Mouse (Mus musculus) midbrain, embryonic 16.5 days (tissue): Measurements from ENCODE around the gene Sympk. TPM values are rescaled to one million over a fixed set of nuclear protein-coding genes. Genes with fewer than 3 reads are reported as not detected.
"Not testable (repeated sequence)": the region's sequence is repeated elsewhere in the genome, so short reads cannot be mapped to it uniquely, and the experiment has no call there.

Source experiments
- ATAC-seq: fragments of 200-750 bp; cut with Nextera tagmentation; 2 replicates; pipeline ENCODE4 v1.8.0; 2017; ENCODE audit warnings: moderate TSS enrichment
- H3K27ac ChIP-seq: fragments of 300-500 bp; sonication (generic); 2 replicates; pipeline ENCODE4 v1.5.1; 2014; ENCODE audit warnings: mild to moderate bottlenecking, low read length, mixed read lengths
- H3K27me3 ChIP-seq: fragments of 300-500 bp; sonication (generic); 2 replicates; pipeline ENCODE4 v1.6.1; 2014; ENCODE audit warnings: low read depth, low read length, mixed read lengths; ENCODE audit not compliant: control insufficient read depth, insufficient read depth
- H3K36me3 ChIP-seq: fragments of 300-500 bp; sonication (generic); 2 replicates; pipeline ENCODE4 v1.6.1; 2014; ENCODE audit warnings: mild to moderate bottlenecking, low read length, moderate library complexity, mixed read lengths; ENCODE audit not compliant: control insufficient read depth, insufficient read depth
- H3K4me1 ChIP-seq: fragments of 300-500 bp; sonication (generic); 2 replicates; pipeline ENCODE4 v1.6.1; 2014; ENCODE audit warnings: mild to moderate bottlenecking, low read length, mixed read lengths; ENCODE audit not compliant: control insufficient read depth, insufficient read depth
- H3K4me2 ChIP-seq: fragments of 300-500 bp; sonication (generic); 2 replicates; pipeline ENCODE4 v1.6.1; 2014; ENCODE audit warnings: mild to moderate bottlenecking, low read length, mixed read lengths
- H3K4me3 ChIP-seq: fragments of 300-500 bp; sonication (generic); 2 replicates; pipeline ENCODE4 v1.5.1; 2014; ENCODE audit warnings: low read depth, mild to moderate bottlenecking, low read length, moderate library complexity, mixed read lengths
- H3K9ac ChIP-seq: fragments of 300-500 bp; sonication (generic); 2 replicates; pipeline ENCODE4 v1.6.1; 2014; ENCODE audit warnings: low read depth, low read length, mixed read lengths
- H3K9me3 ChIP-seq: fragments of 300-500 bp; sonication (generic); replicated peaks from 2 replicates; pipeline ENCODE4 v1.6.1; 2014; ENCODE audit warnings: mild to moderate bottlenecking, low read length, mixed read lengths; ENCODE audit not compliant: control insufficient read depth, poor library complexity, severe bottlenecking
- WGBS: fragments of 180-500 bp; shearing (Covaris S2); extraction: QIAGEN DNeasy Blood & Tissue Kit; methylation state at CpG from one replicate; pipeline ENCODE4 v1.1.7; 2014; 5-methylcytosine and 5-hydroxymethylcytosine counted together
- polyA plus RNA-seq: library from polyadenylated mRNA; unstranded; fragments of >200 nt; fragmentation: Nextera tagmentation; extraction: Ambion mirVana; gene quantifications from 2 replicates; pipeline ENCODE4 v1.2.1, GENCODE M21; 2015

Sympk gene
- polyA plus RNA-seq, 1 experiment from 2014 or later = 25.6 TPM

DNA sequence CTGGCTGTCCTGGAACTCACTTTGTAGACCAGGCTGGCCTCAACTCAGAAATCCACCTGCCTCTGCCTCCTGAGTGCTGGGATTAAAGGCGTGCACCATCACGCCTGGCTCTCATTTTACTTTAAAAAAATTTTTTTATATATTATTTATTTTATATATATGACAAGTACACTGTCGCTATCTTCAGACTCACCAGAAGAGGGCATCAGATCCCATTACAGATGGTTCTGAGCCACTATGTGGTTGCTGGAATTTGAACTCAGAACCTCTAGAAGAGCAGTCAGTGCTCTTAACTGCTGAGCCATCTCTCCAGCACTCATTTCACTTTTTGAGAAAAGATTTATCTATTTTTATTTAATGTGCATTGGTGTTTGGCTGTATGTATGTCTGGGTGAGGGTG, 46.8 kb downstream of the Sympk start:
- H3K9me3 ChIP-seq, H3K4me3 ChIP-seq, H3K36me3 ChIP-seq, H3K27ac ChIP-seq, H3K4me1 ChIP-seq, H3K4me2 ChIP-seq, ATAC-seq, H3K9ac ChIP-seq: not testable (repeated sequence)
- 57% methylated on average over 3 of the region's 3 CpGs for WGBS
- H3K27me3 ChIP-seq = peaks cover 12% of the 10 kb centered on the region

- Histone ChIP-seq H3K9ac (no peak overlapping the region), H3K4me2 (no peak overlapping the region), H3K4me1 (peaks cover 22% of the 10 kb centered on the region), H3K36me3 (peaks cover 5% of the 10 kb centered on the region), H3K9me3 (no peaks in the 10 kb centered on the region), H3K4me3 (no peak overlapping the region), H3K27me3 (no peaks in the 10 kb centered on the region), H3K27ac (no peak overlapping the region)
- ATAC-seq = no peak
- 82% methylated on average over 9 of the region's 9 CpGs for WGBS
Observed at GRCm38 (mm10) chr7:19073504-19073903, 49.3 kb downstream of the Sympk start.

DNA sequence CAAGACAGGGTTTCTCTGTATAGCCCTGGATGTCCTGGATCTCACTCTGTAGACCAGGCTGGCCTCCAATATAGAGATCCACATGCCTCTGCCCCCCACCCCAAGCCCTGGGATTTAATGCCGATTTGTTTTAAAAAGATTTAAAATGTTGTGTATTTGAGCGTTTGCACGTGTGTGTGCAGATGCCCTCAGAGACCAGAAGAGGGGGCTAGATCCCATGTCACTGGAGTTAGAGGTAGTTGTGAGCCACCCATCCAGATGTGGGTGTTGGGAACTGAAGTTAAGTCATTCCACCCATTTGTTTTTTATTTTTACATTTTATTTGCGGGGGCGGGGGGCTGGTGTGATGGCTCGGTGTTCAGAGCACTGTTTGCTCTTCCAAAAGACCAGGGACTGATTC, 50.3 kb downstream of the Sympk start:
- ATAC-seq = no peak
- no peak overlapping the region for H3K4me3 ChIP-seq

DNA sequence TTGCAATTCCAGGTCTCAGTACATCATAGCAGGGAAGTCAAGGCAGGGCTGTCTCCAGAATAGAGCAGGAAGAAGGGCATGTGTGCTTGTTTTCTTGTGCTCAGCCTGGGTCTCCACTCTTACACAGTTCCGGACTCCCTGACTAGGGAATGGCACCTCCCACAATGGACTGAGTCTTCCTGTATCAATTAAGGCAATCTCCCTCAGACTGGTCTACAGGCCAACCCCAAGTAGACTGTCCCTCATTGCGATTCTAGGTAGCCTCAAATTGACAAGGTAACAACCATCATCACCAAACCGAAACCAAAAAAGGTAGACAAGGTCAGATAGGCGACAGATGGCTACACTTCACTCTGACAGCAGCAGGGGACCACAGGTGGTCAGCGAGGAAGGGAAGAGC, 51.1 kb downstream of the Sympk start:
- ATAC-seq = peak; percentile 21; the same call in 1 of the 2 replicates
- no peaks in the 10 kb centered on the region for H3K9me3 ChIP-seq
- peak overlapping the region; percentile 57 for H3K9ac ChIP-seq
- H3K4me2 ChIP-seq = peak overlapping the region; percentile 77
- WGBS = 61% methylated on average over 5 of the region's 5 CpGs
- H3K4me3 ChIP-seq = peak overlapping the region; percentile 100
- no peaks in the 10 kb centered on the region for H3K27me3 ChIP-seq
- H3K4me1 ChIP-seq = peaks cover 22% of the 10 kb centered on the region
- H3K36me3 ChIP-seq = peaks cover 13% of the 10 kb centered on the region
- H3K27ac ChIP-seq = peak overlapping the region; percentile 72

More for the DNA sequence above, 50.3 kb downstream of the Sympk start:
- Histone ChIP-seq H3K36me3 (peaks cover 10% of the 10 kb centered on the region), H3K4me2 (no peak overlapping the region), H3K27me3 (no peaks in the 10 kb centered on the region), H3K9ac (no peak overlapping the region), H3K4me1 (peaks cover 22% of the 10 kb centered on the region), H3K9me3 (no peaks in the 10 kb centered on the region), H3K27ac (no peak overlapping the region)
- WGBS = 95% methylated on average over 6 of the region's 6 CpGs

- H3K36me3 ChIP-seq = peaks cover 20% of the 10 kb centered on the region
- no peaks in the 10 kb centered on the region for H3K27me3 ChIP-seq
- ATAC-seq = peak; percentile 97
- peak within 1 kb of the TSS; percentile 98 for H3K9ac ChIP-seq
- H3K4me1 ChIP-seq = peaks cover 22% of the 10 kb centered on the region
- peak within 1 kb of the TSS; percentile 100 for H3K4me3 ChIP-seq
- under 1% methylated on average over 50 of the region's 91 CpGs for WGBS
- peak within 1 kb of the TSS; percentile 95 for H3K4me2 ChIP-seq
- H3K9me3 ChIP-seq = no peaks in the 10 kb centered on the region
- peak within 1 kb of the TSS; percentile 83 for H3K27ac ChIP-seq
Observed at GRCm38 (mm10) chr7:19075723-19076585, 51.8 kb downstream of the Sympk start, which contains the start of gene Dmwd. Gene Dmwd, plus strand, starts transcription at chr7:19076227.

- H3K4me1 ChIP-seq = peaks cover 22% of the 10 kb centered on the region
- H3K27me3 ChIP-seq = no peaks in the 10 kb centered on the region
- peak overlapping the region; percentile 95 for H3K4me2 ChIP-seq
- WGBS = under 1% methylated on average over 22 of the region's 22 CpGs
- peaks cover 26% of the 10 kb centered on the region for H3K36me3 ChIP-seq
- H3K27ac ChIP-seq = peak overlapping the region; percentile 83
- peak; percentile 2; the same call in 1 of the 2 replicates for ATAC-seq
- H3K4me3 ChIP-seq = peak overlapping the region; percentile 100
- H3K9ac ChIP-seq = peak overlapping the region; percentile 98
- H3K9me3 ChIP-seq = no peaks in the 10 kb centered on the region
Observed at GRCm38 (mm10) chr7:19076586-19076991, 52.4 kb downstream of the Sympk start.

GRCm38 (mm10) chr7:19077761-19078160, 53.6 kb downstream of the Sympk start:
- H3K4me3 ChIP-seq = no peak overlapping the region
- H3K27me3 ChIP-seq = no peaks in the 10 kb centered on the region
- H3K4me1 ChIP-seq = peaks cover 22% of the 10 kb centered on the region
- peak overlapping the region; percentile 98 for H3K9ac ChIP-seq
- WGBS = 75% methylated on average over 14 of the region's 14 CpGs
- H3K36me3 ChIP-seq = peaks cover 34% of the 10 kb centered on the region
- H3K4me2 ChIP-seq = peak overlapping the region; percentile 95
- H3K27ac ChIP-seq = no peak overlapping the region
- no peaks in the 10 kb centered on the region for H3K9me3 ChIP-seq
- ATAC-seq = no peak

DNA sequence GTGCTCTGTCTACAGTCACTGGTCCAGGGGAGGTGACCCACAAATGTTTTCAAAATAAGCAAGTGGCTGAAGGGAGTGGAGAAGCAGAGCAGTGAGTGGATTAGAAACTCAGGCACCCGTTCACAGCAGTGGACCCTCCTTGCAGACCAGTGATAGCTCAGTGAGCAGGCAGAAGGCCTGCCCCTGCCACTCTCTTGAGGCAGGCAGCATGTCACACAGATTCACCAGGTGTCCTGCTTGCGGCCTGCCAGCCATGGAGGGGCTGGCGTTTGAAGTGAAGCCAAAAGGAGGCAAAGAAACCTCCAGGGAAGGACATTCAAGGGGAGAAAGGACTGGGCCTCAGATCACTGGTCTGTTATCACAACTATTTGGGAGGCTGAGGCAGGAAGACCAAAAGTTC, 54.6 kb downstream of the Sympk start:
- no peak overlapping the region for H3K9ac ChIP-seq
- H3K27ac ChIP-seq = no peak overlapping the region
- H3K4me3 ChIP-seq = no peak overlapping the region
- peaks cover 34% of the 10 kb centered on the region for H3K36me3 ChIP-seq
- ATAC-seq = no peak
- peaks cover 22% of the 10 kb centered on the region for H3K4me1 ChIP-seq
- no peaks in the 10 kb centered on the region for H3K27me3 ChIP-seq
- no peaks in the 10 kb centered on the region for H3K9me3 ChIP-seq
- no peak overlapping the region for H3K4me2 ChIP-seq
- 80% methylated on average over 3 of the region's 3 CpGs for WGBS

DNA sequence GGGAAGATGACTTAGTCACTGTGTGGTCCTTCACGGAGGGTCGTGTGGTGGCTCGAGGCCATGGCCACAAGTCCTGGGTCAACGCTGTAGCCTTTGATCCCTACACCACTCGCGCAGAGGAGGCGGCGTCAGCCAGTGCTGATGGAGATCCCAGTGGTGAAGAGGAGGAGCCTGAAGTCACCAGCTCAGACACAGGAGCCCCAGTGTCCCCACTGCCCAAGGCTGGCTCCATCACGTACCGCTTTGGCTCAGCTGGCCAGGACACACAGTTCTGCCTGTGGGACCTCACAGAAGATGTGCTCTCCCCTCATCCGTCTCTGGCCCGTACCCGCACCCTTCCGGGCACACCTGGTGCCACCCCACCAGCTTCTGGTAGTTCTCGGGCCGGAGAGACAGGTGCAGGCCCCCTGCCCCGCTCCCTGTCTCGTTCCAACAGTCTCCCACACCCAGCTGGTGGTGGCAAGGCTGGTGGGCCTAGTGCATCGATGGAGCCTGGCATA, 56.3 kb downstream of the Sympk start:
- H3K4me1 ChIP-seq = peaks cover 17% of the 10 kb centered on the region
- H3K9me3 ChIP-seq = no peaks in the 10 kb centered on the region
- H3K27me3 ChIP-seq = no peaks in the 10 kb centered on the region
- no peak overlapping the region for H3K27ac ChIP-seq
- peaks cover 34% of the 10 kb centered on the region for H3K36me3 ChIP-seq
- no peak overlapping the region for H3K9ac ChIP-seq
- H3K4me3 ChIP-seq = no peak overlapping the region
- WGBS = 90% methylated on average over 19 of the region's 19 CpGs
- no peak overlapping the region for H3K4me2 ChIP-seq
- no peak for ATAC-seq
